Mouse (Mus musculus): ENCODE results near the gene Banp. TPM values are rescaled to one million over a fixed set of nuclear protein-coding genes. Genes with fewer than 3 reads are reported as not detected.

Banp gene
- polyA plus RNA-seq, 1 experiment from 2014 or later, result 23.1 TPM

DNA sequence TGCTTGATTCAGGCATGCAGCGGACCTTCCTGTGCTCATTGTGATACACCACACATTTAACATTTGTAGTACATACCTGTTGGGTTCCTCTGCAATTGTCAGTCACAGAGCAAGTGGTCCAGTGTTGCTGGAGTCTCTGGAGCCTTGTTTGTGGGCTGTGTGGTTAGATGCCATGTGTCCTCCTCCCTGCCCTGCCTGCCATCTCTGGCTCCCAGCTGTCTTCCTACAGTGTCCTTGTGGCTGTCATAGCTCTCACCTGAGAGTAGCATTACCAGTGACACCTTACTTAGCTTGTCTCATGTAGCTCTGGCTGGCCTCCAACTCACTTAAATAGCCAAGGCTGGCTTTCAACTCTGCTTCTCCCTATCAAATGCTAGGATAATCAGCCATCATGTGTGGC is 69.6 kb downstream of the Banp start:
- TF ChIP-seq CTCF (IDR thresholded peaks at IDR 0.05; ENCODE audit: low read depth), result no peak
- no peak for DNase-seq (ENCODE audit: low spot score)
- Histone ChIP-seq H3K27me3 (ENCODE audit: insufficient read depth, low read length) (no peaks in the 10 kb centered on the region), H3K4me3 (replicated peaks; ENCODE audit: low read depth, low read length) (no peak overlapping the region), H3K4me1 (replicated peaks; ENCODE audit: insufficient read depth, low read length) (no peaks in the 10 kb centered on the region), H3K36me3 (ENCODE audit: insufficient read depth, low read length) (0 out of 2 replicates have a peak, but pooled peaks cover 7% of the 10 kb centered on the region), H3K9me3 (replicated peaks; ENCODE audit: low read length) (no peaks in the 10 kb centered on the region), H3K4me2 (ENCODE audit: low read length) (no peak overlapping the region), H3K27ac (no peak overlapping the region), H3K9ac (ENCODE audit: low read depth, low read length) (no peak overlapping the region)
- WGBS, result 91% methylated on average over 1 of the region's 1 CpGs
- no peak for ATAC-seq (replicated peaks; ENCODE audit: low FRiP score, low read depth)

GRCm38 (mm10) chr8:122020050-122020771 is 70.7 kb downstream of the Banp start:
- Histone ChIP-seq H3K4me2 (ENCODE audit: low read length) (no peak overlapping the region), H3K27ac (no peak overlapping the region), H3K4me1 (replicated peaks; ENCODE audit: insufficient read depth, low read length) (no peaks in the 10 kb centered on the region), H3K9ac (ENCODE audit: low read depth, low read length) (no peak overlapping the region), H3K36me3 (ENCODE audit: insufficient read depth, low read length) (0 out of 2 replicates have a peak, but pooled peaks cover 7% of the 10 kb centered on the region), H3K9me3 (replicated peaks; ENCODE audit: low read length) (no peaks in the 10 kb centered on the region), H3K4me3 (replicated peaks; ENCODE audit: low read depth, low read length) (no peak overlapping the region), H3K27me3 (ENCODE audit: insufficient read depth, low read length) (no peaks in the 10 kb centered on the region)
- ATAC-seq (replicated peaks; ENCODE audit: low FRiP score, low read depth) (no peak), DNase-seq (ENCODE audit: low spot score) (no peak)
- WGBS, result 84% methylated on average over 8 of the region's 8 CpGs
- TF ChIP-seq CTCF (IDR thresholded peaks at IDR 0.05; ENCODE audit: low read depth), result no peak

- ATAC-seq (replicated peaks; ENCODE audit: low FRiP score, low read depth) (peak; percentile 63), DNase-seq (ENCODE audit: low spot score) (no peak)
- TF ChIP-seq CTCF (IDR thresholded peaks at IDR 0.05; ENCODE audit: low read depth), result no peak
- no peaks in the 10 kb centered on the region for H3K27me3 ChIP-seq (ENCODE audit: insufficient read depth, low read length)
- peaks cover 17% of the 10 kb centered on the region; the same call in 1 of the 2 replicates for H3K36me3 ChIP-seq (ENCODE audit: insufficient read depth, low read length)
- no peaks in the 10 kb centered on the region for H3K9me3 ChIP-seq (replicated peaks; ENCODE audit: low read length)
- H3K9ac ChIP-seq (ENCODE audit: low read depth, low read length), result no peak overlapping the region
- no peaks in the 10 kb centered on the region for H3K4me1 ChIP-seq (replicated peaks; ENCODE audit: insufficient read depth, low read length)
- H3K27ac ChIP-seq, result no peak overlapping the region
- no peak overlapping the region for H3K4me2 ChIP-seq (ENCODE audit: low read length)
- no peak overlapping the region for H3K4me3 ChIP-seq (replicated peaks; ENCODE audit: low read depth, low read length)
- WGBS, result 75% methylated on average over 2 of the region's 2 CpGs
Measured at GRCm38 (mm10) chr8:122021725-122022124, 72.2 kb downstream of the Banp start.

- H3K4me3 ChIP-seq (replicated peaks; ENCODE audit: low read depth, low read length), result no peak overlapping the region
- H3K36me3 ChIP-seq (ENCODE audit: insufficient read depth, low read length), result peaks cover 19% of the 10 kb centered on the region; the same call in 1 of the 2 replicates
- 81% methylated on average over 6 of the region's 6 CpGs for WGBS
- no peak overlapping the region for H3K4me2 ChIP-seq (ENCODE audit: low read length)
- TF ChIP-seq CTCF (IDR thresholded peaks at IDR 0.05; ENCODE audit: low read depth), result no peak
- H3K4me1 ChIP-seq (replicated peaks; ENCODE audit: insufficient read depth, low read length), result no peaks in the 10 kb centered on the region
- no peak for ATAC-seq (replicated peaks; ENCODE audit: low FRiP score, low read depth)
- no peaks in the 10 kb centered on the region for H3K9me3 ChIP-seq (replicated peaks; ENCODE audit: low read length)
- H3K9ac ChIP-seq (ENCODE audit: low read depth, low read length), result no peak overlapping the region
- no peak overlapping the region for H3K27ac ChIP-seq
- H3K27me3 ChIP-seq (ENCODE audit: insufficient read depth, low read length), result no peaks in the 10 kb centered on the region
- no peak for DNase-seq (ENCODE audit: low spot score)
Measured at GRCm38 (mm10) chr8:122022274-122022673, 72.7 kb downstream of the Banp start.

- Histone ChIP-seq H3K27me3 (ENCODE audit: insufficient read depth, low read length) (no peaks in the 10 kb centered on the region), H3K36me3 (ENCODE audit: insufficient read depth, low read length) (peaks cover 18% of the 10 kb centered on the region; the same call in 1 of the 2 replicates), H3K9ac (ENCODE audit: low read depth, low read length) (no peak overlapping the region), H3K4me1 (replicated peaks; ENCODE audit: insufficient read depth, low read length) (no peaks in the 10 kb centered on the region), H3K9me3 (replicated peaks; ENCODE audit: low read length) (no peaks in the 10 kb centered on the region), H3K27ac (no peak overlapping the region), H3K4me2 (ENCODE audit: low read length) (no peak overlapping the region), H3K4me3 (replicated peaks; ENCODE audit: low read depth, low read length) (no peak overlapping the region)
- DNase-seq (ENCODE audit: low spot score) (no peak), ATAC-seq (replicated peaks; ENCODE audit: low FRiP score, low read depth) (no peak)
- WGBS, result 72% methylated on average over 4 of the region's 4 CpGs
- TF ChIP-seq CTCF (IDR thresholded peaks at IDR 0.05; ENCODE audit: low read depth), result no peak
Measured at GRCm38 (mm10) chr8:122022705-122023104, 73.2 kb downstream of the Banp start.

- no peak for ATAC-seq (replicated peaks; ENCODE audit: low FRiP score, low read depth)
- WGBS, result 80% methylated on average over 9 of the region's 9 CpGs
- Histone ChIP-seq H3K9ac (ENCODE audit: low read depth, low read length) (no peak overlapping the region), H3K36me3 (ENCODE audit: insufficient read depth, low read length) (peaks cover 18% of the 10 kb centered on the region; the same call in 1 of the 2 replicates), H3K9me3 (replicated peaks; ENCODE audit: low read length) (no peaks in the 10 kb centered on the region), H3K4me3 (replicated peaks; ENCODE audit: low read depth, low read length) (no peak overlapping the region), H3K4me1 (replicated peaks; ENCODE audit: insufficient read depth, low read length) (no peaks in the 10 kb centered on the region), H3K27ac (no peak overlapping the region), H3K27me3 (ENCODE audit: insufficient read depth, low read length) (no peaks in the 10 kb centered on the region), H3K4me2 (ENCODE audit: low read length) (no peak overlapping the region)
- no peak for DNase-seq (ENCODE audit: low spot score)
- TF ChIP-seq CTCF (IDR thresholded peaks at IDR 0.05; ENCODE audit: low read depth), result no peak
Measured at GRCm38 (mm10) chr8:122025546-122025945, 76.0 kb downstream of the Banp start.

Data from kidney, postnatal 0 days (tissue).